Mouse (Mus musculus): ENCODE measurements around the gene Tbc1d8. TPM values are rescaled to one million over a fixed set of nuclear protein-coding genes. Genes with fewer than 3 reads are reported as not detected.

Gene Tbc1d8
- polyA plus RNA-seq, 1 experiment from 2014 or later = 5.4 TPM

GRCm38 (mm10) chr1:39454783-39455175 is 23.8 kb downstream of the Tbc1d8 start:
- Histone ChIP-seq H3K4me2 (no peak overlapping the region), H3K36me3 (ENCODE audit: control insufficient read depth, insufficient read depth, low read length) (no peaks in the 10 kb centered on the region), H3K4me1 (ENCODE audit: control insufficient read depth, insufficient read depth, low read length) (0 out of 2 replicates have a peak, but pooled peaks cover 2% of the 10 kb centered on the region), H3K27ac (ENCODE audit: low read depth, low read length) (no peak overlapping the region), H3K27me3 (ENCODE audit: control insufficient read depth, insufficient read depth, low read length) (no peaks in the 10 kb centered on the region), H3K9me3 (ENCODE audit: control insufficient read depth, low read length) (no peaks in the 10 kb centered on the region), H3K9ac (ENCODE audit: low read length) (no peak overlapping the region), H3K4me3 (ENCODE audit: low read depth, low read length) (no peak overlapping the region)
- ATAC-seq (ENCODE audit: low FRiP score) (no peak), DNase-seq (ENCODE audit: low spot score, missing footprints) (no peak)
- WGBS = 76% methylated on average over 4 of the region's 4 CpGs

- 85% methylated on average over 9 of the region's 9 CpGs for WGBS
Observed at GRCm38 (mm10) chr1:39454108-39454782, 24.3 kb downstream of the Tbc1d8 start.

GRCm38 (mm10) chr1:39452203-39452602 is 26.4 kb downstream of the Tbc1d8 start:
- Histone ChIP-seq H3K4me1 (ENCODE audit: control insufficient read depth, insufficient read depth, low read length) (0 out of 2 replicates have a peak, but pooled peaks cover 2% of the 10 kb centered on the region), H3K4me2 (no peak overlapping the region), H3K27ac (ENCODE audit: low read depth, low read length) (no peak overlapping the region), H3K4me3 (ENCODE audit: low read depth, low read length) (no peak overlapping the region), H3K9me3 (ENCODE audit: control insufficient read depth, low read length) (no peaks in the 10 kb centered on the region), H3K36me3 (ENCODE audit: control insufficient read depth, insufficient read depth, low read length) (no peaks in the 10 kb centered on the region), H3K27me3 (ENCODE audit: control insufficient read depth, insufficient read depth, low read length) (no peaks in the 10 kb centered on the region), H3K9ac (ENCODE audit: low read length) (no peak overlapping the region)
- DNase-seq (ENCODE audit: low spot score, missing footprints) (no peak), ATAC-seq (ENCODE audit: low FRiP score) (no peak)
- 88% methylated on average over 4 of the region's 4 CpGs for WGBS

More at GRCm38 (mm10) chr1:39454108-39454782, 24.3 kb downstream of the Tbc1d8 start:
- DNase-seq (ENCODE audit: low spot score, missing footprints) (no peak), ATAC-seq (ENCODE audit: low FRiP score) (no peak)
- no peak overlapping the region for H3K4me2 ChIP-seq
- H3K36me3 ChIP-seq (ENCODE audit: control insufficient read depth, insufficient read depth, low read length) = no peaks in the 10 kb centered on the region
- H3K27ac ChIP-seq (ENCODE audit: low read depth, low read length) = no peak overlapping the region
- H3K4me1 ChIP-seq (ENCODE audit: control insufficient read depth, insufficient read depth, low read length) = 0 out of 2 replicates have a peak, but pooled peaks cover 2% of the 10 kb centered on the region
- no peaks in the 10 kb centered on the region for H3K9me3 ChIP-seq (ENCODE audit: control insufficient read depth, low read length)
- H3K27me3 ChIP-seq (ENCODE audit: control insufficient read depth, insufficient read depth, low read length) = no peaks in the 10 kb centered on the region
- H3K4me3 ChIP-seq (ENCODE audit: low read depth, low read length) = no peak overlapping the region
- H3K9ac ChIP-seq (ENCODE audit: low read length) = no peak overlapping the region

DNA sequence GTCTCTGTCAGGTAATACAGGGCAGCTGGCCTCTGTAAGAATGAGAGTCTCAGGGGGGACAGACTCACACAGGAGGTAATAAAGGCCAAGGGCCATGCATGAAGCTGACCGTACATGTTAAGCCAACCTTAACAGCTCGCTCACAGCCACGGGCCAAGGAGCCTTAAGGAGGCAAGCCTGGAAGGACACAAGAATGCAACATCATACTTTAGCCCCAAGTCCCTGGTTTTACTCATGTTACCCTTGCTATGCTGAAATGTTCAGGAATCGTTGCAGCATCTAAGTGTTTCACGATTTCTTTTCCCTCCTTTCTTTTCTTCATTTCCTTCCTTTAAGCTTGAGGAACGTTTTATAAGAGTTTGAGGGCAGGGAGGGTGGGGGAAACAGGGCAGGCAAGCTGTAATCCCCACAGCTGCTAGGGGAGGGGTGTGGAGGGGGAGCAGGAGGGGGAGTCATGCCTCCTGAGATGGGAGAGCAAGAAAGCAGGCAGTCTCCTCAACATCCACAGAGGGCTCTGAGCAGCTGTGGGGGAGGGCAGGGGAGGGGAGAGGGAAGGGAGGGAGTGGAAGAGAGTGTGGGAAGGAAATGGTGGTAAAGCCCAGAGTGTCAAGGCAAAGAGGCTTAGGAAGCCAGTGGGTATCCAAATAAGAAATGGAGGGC is 28.4 kb downstream of the Tbc1d8 start:
- H3K27me3 ChIP-seq (ENCODE audit: control insufficient read depth, insufficient read depth, low read length) = no peaks in the 10 kb centered on the region
- H3K4me1 ChIP-seq (ENCODE audit: control insufficient read depth, insufficient read depth, low read length) = peaks cover 5% of the 10 kb centered on the region; the same call in 1 of the 2 replicates
- ATAC-seq (ENCODE audit: low FRiP score) (no peak), DNase-seq (ENCODE audit: low spot score, missing footprints) (no peak)
- H3K4me2 ChIP-seq = no peak overlapping the region
- WGBS = 66% methylated on average over 6 of the region's 6 CpGs
- H3K27ac ChIP-seq (ENCODE audit: low read depth, low read length) = no peak overlapping the region
- no peak overlapping the region for H3K9ac ChIP-seq (ENCODE audit: low read length)
- H3K9me3 ChIP-seq (ENCODE audit: control insufficient read depth, low read length) = no peaks in the 10 kb centered on the region
- H3K4me3 ChIP-seq (ENCODE audit: low read depth, low read length) = no peak overlapping the region
- no peaks in the 10 kb centered on the region for H3K36me3 ChIP-seq (ENCODE audit: control insufficient read depth, insufficient read depth, low read length)

- Histone ChIP-seq H3K4me3 (ENCODE audit: low read depth, low read length) (no peak overlapping the region), H3K36me3 (ENCODE audit: control insufficient read depth, insufficient read depth, low read length) (no peaks in the 10 kb centered on the region), H3K9ac (ENCODE audit: low read length) (no peak overlapping the region), H3K4me1 (ENCODE audit: control insufficient read depth, insufficient read depth, low read length) (peaks cover 5% of the 10 kb centered on the region; the same call in 1 of the 2 replicates), H3K27ac (ENCODE audit: low read depth, low read length) (no peak overlapping the region), H3K27me3 (ENCODE audit: control insufficient read depth, insufficient read depth, low read length) (no peaks in the 10 kb centered on the region), H3K9me3 (ENCODE audit: control insufficient read depth, low read length) (no peaks in the 10 kb centered on the region), H3K4me2 (no peak overlapping the region)
- no peak for ATAC-seq (ENCODE audit: low FRiP score)
- 92% methylated on average over 12 of the region's 12 CpGs for WGBS
- DNase-seq (ENCODE audit: low spot score, missing footprints) = no peak
Observed at GRCm38 (mm10) chr1:39449251-39449790, 29.2 kb downstream of the Tbc1d8 start.

GRCm38 (mm10) chr1:39448819-39449218 is 29.7 kb downstream of the Tbc1d8 start:
- DNase-seq (ENCODE audit: low spot score, missing footprints) = no peak
- Histone ChIP-seq H3K36me3 (ENCODE audit: control insufficient read depth, insufficient read depth, low read length) (no peaks in the 10 kb centered on the region), H3K9ac (ENCODE audit: low read length) (no peak overlapping the region), H3K4me1 (ENCODE audit: control insufficient read depth, insufficient read depth, low read length) (peaks cover 5% of the 10 kb centered on the region; the same call in 1 of the 2 replicates), H3K4me3 (ENCODE audit: low read depth, low read length) (no peak overlapping the region), H3K4me2 (no peak overlapping the region), H3K27me3 (ENCODE audit: control insufficient read depth, insufficient read depth, low read length) (no peaks in the 10 kb centered on the region), H3K9me3 (ENCODE audit: control insufficient read depth, low read length) (no peaks in the 10 kb centered on the region), H3K27ac (ENCODE audit: low read depth, low read length) (no peak overlapping the region)
- 94% methylated on average over 5 of the region's 5 CpGs for WGBS
- ATAC-seq (ENCODE audit: low FRiP score) = no peak

GRCm38 (mm10) chr1:39448238-39448637 is 30.3 kb downstream of the Tbc1d8 start:
- DNase-seq (ENCODE audit: low spot score, missing footprints) (no peak), ATAC-seq (ENCODE audit: low FRiP score) (no peak)
- no peak overlapping the region for H3K4me3 ChIP-seq (ENCODE audit: low read depth, low read length)
- H3K4me2 ChIP-seq = no peak overlapping the region
- H3K27ac ChIP-seq (ENCODE audit: low read depth, low read length) = no peak overlapping the region
- no peaks in the 10 kb centered on the region for H3K27me3 ChIP-seq (ENCODE audit: control insufficient read depth, insufficient read depth, low read length)
- peaks cover 5% of the 10 kb centered on the region; the same call in 1 of the 2 replicates for H3K4me1 ChIP-seq (ENCODE audit: control insufficient read depth, insufficient read depth, low read length)
- 92% methylated on average over 5 of the region's 5 CpGs for WGBS
- H3K9ac ChIP-seq (ENCODE audit: low read length) = no peak overlapping the region
- no peaks in the 10 kb centered on the region for H3K9me3 ChIP-seq (ENCODE audit: control insufficient read depth, low read length)
- H3K36me3 ChIP-seq (ENCODE audit: control insufficient read depth, insufficient read depth, low read length) = no peaks in the 10 kb centered on the region

DNA sequence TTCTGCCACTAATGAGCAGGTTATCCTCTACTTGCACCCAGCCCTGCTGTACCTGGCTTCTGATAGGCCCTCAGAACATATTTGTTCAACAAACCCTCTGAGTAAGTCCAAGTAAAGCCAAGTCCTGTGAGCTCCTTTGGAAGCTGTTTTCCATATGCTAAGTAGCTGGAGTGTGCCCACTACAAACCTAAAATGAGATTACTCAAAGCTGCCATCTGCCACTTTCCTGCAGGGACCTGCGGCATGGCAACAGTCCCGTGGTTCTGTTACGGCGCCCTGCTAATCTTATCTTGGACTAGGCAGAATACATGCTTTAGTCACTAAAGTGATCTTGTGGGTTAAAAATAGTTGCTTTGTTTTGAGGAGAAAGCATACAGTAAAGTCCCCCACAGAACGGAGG is 32.4 kb downstream of the Tbc1d8 start:
- 78% methylated on average over 5 of the region's 5 CpGs for WGBS
- DNase-seq (ENCODE audit: low spot score, missing footprints) (no peak), ATAC-seq (ENCODE audit: low FRiP score) (no peak)
- H3K4me1 ChIP-seq (ENCODE audit: control insufficient read depth, insufficient read depth, low read length) = peaks cover 5% of the 10 kb centered on the region; the same call in 1 of the 2 replicates
- no peak overlapping the region for H3K4me2 ChIP-seq
- H3K27ac ChIP-seq (ENCODE audit: low read depth, low read length) = no peak overlapping the region
- no peak overlapping the region for H3K4me3 ChIP-seq (ENCODE audit: low read depth, low read length)
- no peaks in the 10 kb centered on the region for H3K9me3 ChIP-seq (ENCODE audit: control insufficient read depth, low read length)
- no peak overlapping the region for H3K9ac ChIP-seq (ENCODE audit: low read length)
- no peaks in the 10 kb centered on the region for H3K27me3 ChIP-seq (ENCODE audit: control insufficient read depth, insufficient read depth, low read length)
- no peaks in the 10 kb centered on the region for H3K36me3 ChIP-seq (ENCODE audit: control insufficient read depth, insufficient read depth, low read length)
